Mouse (Mus musculus) spleen, adult 2 months (tissue): ENCODE data around the gene Soat2.

Experiments
- CTCF ChIP-seq: fragments of 200-500 bp; IDR thresholded peaks from 2 replicates; pipeline ENCODE4 v1.5.1; 2011; ENCODE audit warnings: mild to moderate bottlenecking, inconsistent platforms; ENCODE audit not compliant: insufficient read depth, insufficient read length, insufficient replicate concordance; ENCODE audit errors: extremely low read depth
- POLR2A ChIP-seq: fragments of 200-500 bp; IDR thresholded peaks from 2 replicates; pipeline ENCODE4 v1.6.1; 2011; ENCODE audit warnings: low read depth, low read length, inconsistent platforms

GRCm38 (mm10) chr15:102119121-102119830 is 31.1 kb upstream of the Soat2 start:
- TF ChIP-seq CTCF, result no peak
- no peak for TF ChIP-seq POLR2A
